Comparison of ENCODE assay signal across 13 mouse cellular contexts in the genomic region with DNA sequence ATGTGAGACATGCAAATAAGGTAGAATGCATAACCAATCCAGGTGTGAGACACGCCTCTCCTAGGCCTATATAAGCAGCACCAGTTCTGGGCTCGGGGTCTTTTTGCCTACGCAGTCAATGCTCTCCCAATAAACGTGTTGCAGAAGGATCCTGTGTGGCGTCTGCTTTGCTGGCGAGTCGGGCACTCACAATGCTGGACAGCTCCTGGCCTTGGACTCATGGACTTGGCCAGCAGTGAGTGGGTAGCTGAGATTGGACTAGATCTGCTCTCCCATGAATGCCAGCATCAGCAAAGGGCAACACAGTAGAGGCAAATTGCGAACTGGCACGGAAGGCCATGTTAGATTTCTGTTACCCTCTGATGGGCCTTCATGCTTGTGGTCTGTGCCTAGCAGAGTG. TPM values are rescaled to one million over a fixed set of nuclear protein-coding genes. Genes with fewer than 3 reads are reported as not detected.
"Had no signal": no experiment of that assay in that cellular context is flagged by ENCODE, and none has a peak within 500 bp of the region (broad histone marks: within the 10 kb centered on the region; RNA-seq: fewer than 3 reads in every experiment).

No protein-coding gene starts in this region.

RNA-seq across cellular contexts. Expression of gene Vmn1r233, which starts 51.8 kb away (rescaled TPM):
- polyA plus RNA-seq: neural tube, embryonic 13.5 days; neural tube, embryonic 14.5 days; neural tube, embryonic 15.5 days; small intestine, adult 2 months; spleen, adult 2 months; stomach, embryonic 14.5 days; stomach, embryonic 15.5 days; stomach, embryonic 16.5 days; stomach, postnatal 0 days; testis, adult 2 months; thymus, adult 2 months; thymus, postnatal 0 days; urinary bladder, adult 2 months had no signal
